8 mouse cellular contexts compared by ENCODE assay signal in the genomic region with DNA sequence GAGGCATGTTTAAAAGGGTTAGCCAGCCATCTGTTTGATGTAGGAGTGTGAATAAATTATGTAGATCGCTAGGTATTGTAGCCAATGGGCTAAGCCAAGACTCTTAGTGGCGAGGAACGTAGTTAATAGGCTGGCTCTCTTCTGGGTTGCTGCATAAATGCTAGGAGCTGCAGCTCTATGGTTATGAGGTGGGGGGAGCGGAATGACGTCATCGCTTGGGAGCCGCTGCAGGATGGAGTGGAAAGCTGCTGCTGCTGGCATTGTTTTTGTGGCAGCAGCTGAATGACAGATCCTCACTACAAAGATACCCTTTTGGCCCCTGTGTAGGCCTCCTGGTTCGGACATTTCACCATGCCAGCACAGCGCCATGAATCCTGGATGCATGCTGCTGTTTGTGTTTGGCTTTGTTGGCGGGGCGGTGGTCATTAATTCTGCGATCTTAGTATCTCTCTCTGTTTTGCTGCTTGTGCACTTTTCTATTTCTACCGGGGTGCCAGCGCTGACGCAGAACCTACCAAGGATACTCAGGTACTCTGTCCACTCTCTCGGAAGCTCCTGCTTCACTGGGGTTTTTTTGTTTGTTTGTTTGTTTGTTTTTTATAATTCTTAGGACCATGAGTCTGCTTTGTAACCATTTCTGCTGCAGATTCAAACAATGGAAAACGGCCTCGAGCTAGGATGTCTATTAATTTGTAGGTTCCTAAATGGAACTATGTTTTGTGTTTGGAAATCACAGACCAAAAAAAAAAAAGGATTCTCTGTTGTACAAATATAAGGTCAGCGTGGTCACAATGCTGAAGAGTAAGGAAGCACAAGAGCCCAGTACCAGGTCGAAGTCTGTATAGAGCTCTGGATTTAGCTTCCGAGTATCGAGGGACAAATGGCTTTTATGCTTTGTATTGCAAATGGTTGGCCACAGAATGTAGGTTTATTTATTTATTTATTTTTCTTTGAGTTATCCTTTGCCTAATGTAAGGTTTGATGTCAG. TPM values are rescaled to one million over a fixed set of nuclear protein-coding genes. Genes with fewer than 3 reads are reported as not detected.
DNase-seq lines count a peak whose midpoint lies in the region; ATAC-seq and TF ChIP-seq lines count a peak whose summit lies in the region.

No protein-coding gene starts in this region.

- H3K27ac ChIP-seq in liver, embryonic 14.5 days = no peak overlapping the region
- H3K27ac ChIP-seq in neural tube, embryonic 15.5 days (replicated peaks) = peak overlapping the region; percentile 93

- TF ChIP-seq CTCF in liver, embryonic 14.5 days (IDR thresholded peaks at IDR 0.05; ENCODE audit: low read depth) = no peak

- peaks cover 0 to 2% of the 10 kb centered on the region in 2 experiments; a peak in 1 of 4 replicates for H3K4me1 ChIP-seq in liver, embryonic 14.5 days (replicated peaks; ENCODE audit: control insufficient read depth in 2 of 2, insufficient read depth in 2 of 2, low read length in 1 of 2)
- H3K4me1 ChIP-seq in neural tube, embryonic 15.5 days = peaks cover 23% of the 10 kb centered on the region

- H3K4me2 ChIP-seq in liver, embryonic 14.5 days (ENCODE audit: low read depth) = peak overlapping the region; percentile 48
- peak overlapping the region; percentile 60 for H3K4me2 ChIP-seq in neural tube, embryonic 15.5 days

- intact Hi-C loops in heart, postnatal 14 days (cut with DNase I) = no loop called here

- peak; percentile 92 for DNase-seq in Muller cell, postnatal 12 days (ENCODE audit: inconsistent ontology term)
- DNase-seq in cerebellum, adult 9-10 months = peak; percentile 96
- DNase-seq in forelimb bud, embryonic 11.5 days (ENCODE audit: low read depth, low spot score) = peak; percentile 95
- DNase-seq in heart, postnatal 14 days = peak; percentile 74 to 79
- peak; percentile 90 to 93 for DNase-seq in kidney, postnatal 4 days
- DNase-seq in liver, embryonic 14.5 days (ENCODE audit: low read depth in 3 of 3, low spot score in 3 of 3) = peak; percentile 12 to 20 (median 16)
- DNase-seq in yolk sac, embryonic 10.5 days (ENCODE audit: low spot score) = peak; percentile 70

- no peak overlapping the region for H3K9ac ChIP-seq in liver, embryonic 14.5 days (replicated peaks)
- H3K9ac ChIP-seq in neural tube, embryonic 15.5 days (replicated peaks) = peak overlapping the region; percentile 70

- no peaks in the 10 kb centered on the region for H3K27me3 ChIP-seq in liver, embryonic 14.5 days (ENCODE audit: control insufficient read depth, insufficient read depth, low read length)
- H3K27me3 ChIP-seq in neural tube, embryonic 15.5 days (replicated peaks) = no peaks in the 10 kb centered on the region

- peak overlapping the region in 1 of 2 experiments; percentile 52; a peak in 3 of 4 replicates for H3K4me3 ChIP-seq in liver, embryonic 14.5 days (ENCODE audit: insufficient read depth in 1 of 2, low read depth in 2 of 2, low read length in 2 of 2)
- H3K4me3 ChIP-seq in neural tube, embryonic 15.5 days (replicated peaks) = peak overlapping the region; percentile 56

- no peaks in the 10 kb centered on the region for H3K9me3 ChIP-seq in liver, embryonic 14.5 days (ENCODE audit: control insufficient read depth, low read length)
- H3K9me3 ChIP-seq in neural tube, embryonic 15.5 days (replicated peaks) = no peaks in the 10 kb centered on the region

- no peaks in the 10 kb centered on the region for H3K36me3 ChIP-seq in liver, embryonic 14.5 days (replicated peaks; ENCODE audit: control insufficient read depth, insufficient read depth, low read depth)
- H3K36me3 ChIP-seq in neural tube, embryonic 15.5 days = peaks cover 9% of the 10 kb centered on the region

- peak; percentile 78 for ATAC-seq in liver, embryonic 14.5 days (ENCODE audit: insufficient read depth)
- peak; percentile 98 for ATAC-seq in neural tube, embryonic 15.5 days (ENCODE audit: low FRiP score)

- WGBS in liver, embryonic 14.5 days (ENCODE audit: insufficient replicate concordance) = 41% methylated on average over 22 of the region's 22 CpGs
- WGBS in neural tube, embryonic 15.5 days = 2% methylated on average over 22 of the region's 22 CpGs

- no peak for TF ChIP-seq EP300 in liver, embryonic 14.5 days (IDR thresholded peaks at IDR 0.05; ENCODE audit: low read depth)

RNA-seq across cellular contexts. Expression of a gene that starts 48.4 kb away (rescaled TPM):
- 100 to 1,000 TPM; 145 to 146 TPM for total RNA-seq in heart, postnatal 14 days (2021)
- polyA plus RNA-seq in liver, embryonic 14.5 days (2012; rRNA removed) = 4.2 and 6.9 TPM in 2 replicates
- 10.8 and 12.4 TPM in 2 replicates for polyA plus RNA-seq in liver, embryonic 14.5 days (2014; fragmentation: Nextera tagmentation; extraction: Ambion mirVana)
- polyA plus RNA-seq in neural tube, embryonic 15.5 days (2015; fragmentation: Nextera tagmentation; extraction: Ambion mirVana) = 64.9 and 71.1 TPM in 2 replicates

Comparison
In these comparisons a context has a peak if more than half of its experiments do, and no peak if none do; other contexts are left out.
1. DNase-seq: peak in every context shown above with its lines; median percentile 96 in cerebellum, adult 9-10 months; 95 in forelimb bud, embryonic 11.5 days; 92 in Muller cell, postnatal 12 days; 92 in kidney, postnatal 4 days; 76 in heart, postnatal 14 days; 70 in yolk sac, embryonic 10.5 days; 16 in liver, embryonic 14.5 days.